Mouse (Mus musculus): Measurements from ENCODE around the gene Gm42878.

- TF ChIP-seq CTCF (IDR thresholded peaks at IDR 0.05; ENCODE audit: borderline replicate concordance, insufficient read depth, low read depth, low read length): no peak
- no peak for TF ChIP-seq POLR2A (IDR thresholded peaks at IDR 0.05; ENCODE audit: borderline replicate concordance, insufficient read depth, low read length)
Observed at GRCm38 (mm10) chr5:121586400-121587039, 41.2 kb upstream of the Gm42878 start.
